Mouse (Mus musculus): ENCODE results near the gene 4933424G06Rik. TPM values are rescaled to one million over a fixed set of nuclear protein-coding genes. Genes with fewer than 3 reads are reported as not detected.

Gene 4933424G06Rik
- polyA plus RNA-seq, 1 experiment from 2014 or later: 0.98 TPM

- H3K9ac ChIP-seq (ENCODE audit: low read depth, low read length): no peak overlapping the region
- no peaks in the 10 kb centered on the region for H3K27me3 ChIP-seq (replicated peaks; ENCODE audit: control insufficient read depth, insufficient read depth, low read length)
- 85% methylated on average over 9 of the region's 9 CpGs for WGBS
- H3K4me1 ChIP-seq (ENCODE audit: control insufficient read depth, insufficient read depth, low read depth, low read length): no peaks in the 10 kb centered on the region
- H3K27ac ChIP-seq (ENCODE audit: low read depth, low read length): no peak overlapping the region
- H3K4me2 ChIP-seq (ENCODE audit: low read length): no peak overlapping the region
- H3K9me3 ChIP-seq (ENCODE audit: control insufficient read depth, low read length): no peaks in the 10 kb centered on the region
- no peak overlapping the region for H3K4me3 ChIP-seq (ENCODE audit: low read length)
- peaks cover 47% of the 10 kb centered on the region for H3K36me3 ChIP-seq (ENCODE audit: control insufficient read depth, insufficient read depth, low read length)
- no peak for ATAC-seq
These were observed 94.3 kb downstream of the 4933424G06Rik start for GRCm38 (mm10) chr1:36804259-36804658.

- peaks cover 42% of the 10 kb centered on the region for H3K36me3 ChIP-seq (ENCODE audit: control insufficient read depth, insufficient read depth, low read length)
- no peak overlapping the region for H3K4me3 ChIP-seq (ENCODE audit: low read length)
- no peaks in the 10 kb centered on the region for H3K4me1 ChIP-seq (ENCODE audit: control insufficient read depth, insufficient read depth, low read depth, low read length)
- no peak overlapping the region for H3K9ac ChIP-seq (ENCODE audit: low read depth, low read length)
- H3K27ac ChIP-seq (ENCODE audit: low read depth, low read length): no peak overlapping the region
- H3K27me3 ChIP-seq (replicated peaks; ENCODE audit: control insufficient read depth, insufficient read depth, low read length): no peaks in the 10 kb centered on the region
- H3K4me2 ChIP-seq (ENCODE audit: low read length): no peak overlapping the region
- ATAC-seq: no peak
- H3K9me3 ChIP-seq (ENCODE audit: control insufficient read depth, low read length): no peaks in the 10 kb centered on the region
- 90% methylated on average over 4 of the region's 4 CpGs for WGBS
These were observed 94.9 kb downstream of the 4933424G06Rik start for GRCm38 (mm10) chr1:36804833-36805232.

- Histone ChIP-seq H3K27ac (ENCODE audit: low read depth, low read length) (no peak overlapping the region), H3K4me1 (ENCODE audit: control insufficient read depth, insufficient read depth, low read depth, low read length) (no peaks in the 10 kb centered on the region), H3K9me3 (ENCODE audit: control insufficient read depth, low read length) (no peaks in the 10 kb centered on the region), H3K9ac (ENCODE audit: low read depth, low read length) (no peak overlapping the region), H3K4me3 (ENCODE audit: low read length) (no peak overlapping the region), H3K36me3 (ENCODE audit: control insufficient read depth, insufficient read depth, low read length) (peaks cover 52% of the 10 kb centered on the region), H3K27me3 (replicated peaks; ENCODE audit: control insufficient read depth, insufficient read depth, low read length) (no peaks in the 10 kb centered on the region), H3K4me2 (ENCODE audit: low read length) (no peak overlapping the region)
- no peak for ATAC-seq
- WGBS: 97% methylated on average over 7 of the region's 7 CpGs
These were observed 96.4 kb downstream of the 4933424G06Rik start for GRCm38 (mm10) chr1:36806181-36806905.

GRCm38 (mm10) chr1:36807086-36807485 is 97.1 kb downstream of the 4933424G06Rik start:
- WGBS: 96% methylated on average over 1 of the region's 1 CpGs
- H3K4me1 ChIP-seq (ENCODE audit: control insufficient read depth, insufficient read depth, low read depth, low read length): no peaks in the 10 kb centered on the region
- H3K27ac ChIP-seq (ENCODE audit: low read depth, low read length): no peak overlapping the region
- peaks cover 48% of the 10 kb centered on the region for H3K36me3 ChIP-seq (ENCODE audit: control insufficient read depth, insufficient read depth, low read length)
- H3K9ac ChIP-seq (ENCODE audit: low read depth, low read length): no peak overlapping the region
- H3K4me2 ChIP-seq (ENCODE audit: low read length): no peak overlapping the region
- H3K4me3 ChIP-seq (ENCODE audit: low read length): no peak overlapping the region
- no peak for ATAC-seq
- H3K9me3 ChIP-seq (ENCODE audit: control insufficient read depth, low read length): no peaks in the 10 kb centered on the region
- H3K27me3 ChIP-seq (replicated peaks; ENCODE audit: control insufficient read depth, insufficient read depth, low read length): no peaks in the 10 kb centered on the region

Small RNA genes within 50 kb of the gene (microRNA-seq; reads per million reads assigned to microRNA genes)
- gene Gm24133: not detected

Other genes with a start within 250 kb of the 4933424G06Rik start
- gene Cnnm4, start 238.5 kb upstream of the 4933424G06Rik start, polyA plus RNA-seq (2015; fragmentation: Nextera tagmentation; extraction: Ambion mirVana): 11.4 and 12.8 TPM in 2 replicates
- 4.3 and 5.0 TPM in 2 replicates for gene Cnnm3, start 198.3 kb upstream of the 4933424G06Rik start, polyA plus RNA-seq (2015; fragmentation: Nextera tagmentation; extraction: Ambion mirVana)
- 12.2 and 19.8 TPM in 2 replicates for gene Ankrd23, start 173.3 kb upstream of the 4933424G06Rik start, polyA plus RNA-seq (2015; fragmentation: Nextera tagmentation; extraction: Ambion mirVana)
- 0.30 and 0.57 TPM in 2 replicates for gene Gm42417, start 170.7 kb upstream of the 4933424G06Rik start, polyA plus RNA-seq (2015; fragmentation: Nextera tagmentation; extraction: Ambion mirVana)
- gene Ankrd39, start 162.7 kb upstream of the 4933424G06Rik start, polyA plus RNA-seq (2015; fragmentation: Nextera tagmentation; extraction: Ambion mirVana): 31.0 and 33.8 TPM in 2 replicates
- 19.1 and 21.2 TPM in 2 replicates for gene Sema4c, start 151.8 kb upstream of the 4933424G06Rik start, polyA plus RNA-seq (2015; fragmentation: Nextera tagmentation; extraction: Ambion mirVana)
- gene Fam178b, start 27.0 kb upstream of the 4933424G06Rik start, polyA plus RNA-seq (2015; fragmentation: Nextera tagmentation; extraction: Ambion mirVana): 0.28 and 0.76 TPM in 2 replicates
- 711 and 823 TPM in 2 replicates for gene Cox5b, start 18.7 kb upstream of the 4933424G06Rik start, polyA plus RNA-seq (2015; fragmentation: Nextera tagmentation; extraction: Ambion mirVana)
- gene Actr1b, start 4.3 kb downstream of the 4933424G06Rik start, polyA plus RNA-seq (2015; fragmentation: Nextera tagmentation; extraction: Ambion mirVana): 116 and 117 TPM in 2 replicates
- gene Zap70, start 51.6 kb downstream of the 4933424G06Rik start, polyA plus RNA-seq (2015; fragmentation: Nextera tagmentation; extraction: Ambion mirVana): 2.4 TPM in 2 replicates
- gene Tmem131, start 233.5 kb downstream of the 4933424G06Rik start, polyA plus RNA-seq (2015; fragmentation: Nextera tagmentation; extraction: Ambion mirVana): 10.0 and 12.9 TPM in 2 replicates

Data from hindbrain, embryonic 16.5 days (tissue).